Mouse (Mus musculus): ENCODE data around the gene Klk1b9.

DNA sequence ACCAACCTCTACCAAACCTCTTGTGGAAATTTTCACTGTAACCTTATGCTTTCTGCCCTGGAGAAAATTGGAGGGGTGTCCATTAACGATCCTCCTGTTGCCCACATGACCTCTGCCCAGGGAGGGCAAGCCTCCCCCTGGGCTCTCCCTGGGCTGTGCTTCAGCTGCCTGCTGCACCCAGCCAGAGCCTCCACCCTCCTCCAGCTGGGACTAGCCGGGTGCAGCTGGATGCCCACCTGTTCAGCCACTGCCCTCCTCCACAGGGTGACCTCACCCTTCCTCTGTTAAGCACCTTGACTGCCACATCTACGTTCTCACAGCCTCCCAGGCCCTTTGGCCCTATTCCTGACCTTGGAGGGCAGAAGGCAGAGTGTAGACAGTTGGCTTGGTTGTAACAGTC is 41.1 kb upstream of the Klk1b9 start:
- TF ChIP-seq POLR2A (IDR thresholded peaks at IDR 0.05; ENCODE audit: borderline replicate concordance, insufficient read depth, low read length) (no peak), CTCF (IDR thresholded peaks at IDR 0.05; ENCODE audit: borderline replicate concordance, insufficient read depth, low read depth, low read length) (no peak)
